Mouse (Mus musculus) hindbrain, embryonic 15.5 days (tissue): ENCODE measurements around the gene Flvcr2. TPM values are rescaled to one million over a fixed set of nuclear protein-coding genes. Genes with fewer than 3 reads are reported as not detected.

Source experiments
- ATAC-seq: fragments of 200-750 bp; cut with Nextera tagmentation; 2 replicates; pipeline ENCODE4 v1.8.0; 2017; ENCODE audit warnings: low read depth, moderate number of reproducible peaks, moderate TSS enrichment; ENCODE audit not compliant: low FRiP score
- H3K27ac ChIP-seq: fragments of 300-500 bp; sonication (generic); replicated peaks from 2 replicates; pipeline ENCODE4 v1.5.1; 2015; ENCODE audit warnings: mild to moderate bottlenecking, inconsistent platforms
- H3K27me3 ChIP-seq: fragments of 300-500 bp; sonication (generic); 2 replicates; pipeline ENCODE4 v1.6.1; 2015; ENCODE audit warnings: control low read depth, inconsistent platforms
- H3K36me3 ChIP-seq: fragments of 300-500 bp; sonication (generic); 2 replicates; pipeline ENCODE4 v1.6.1; 2015; ENCODE audit warnings: control low read depth, inconsistent platforms
- H3K4me1 ChIP-seq: fragments of 300-500 bp; sonication (generic); replicated peaks from 2 replicates; pipeline ENCODE4 v1.6.1; 2015; ENCODE audit warnings: control low read depth, inconsistent platforms
- H3K4me2 ChIP-seq: fragments of 300-500 bp; sonication (generic); 2 replicates; pipeline ENCODE4 v1.6.1; 2015; ENCODE audit warnings: moderate library complexity, mild to moderate bottlenecking, inconsistent platforms
- H3K4me3 ChIP-seq: fragments of 300-500 bp; sonication (generic); 2 replicates; pipeline ENCODE4 v1.5.1; 2015; ENCODE audit warnings: mild to moderate bottlenecking, inconsistent platforms
- H3K9ac ChIP-seq: fragments of 300-500 bp; sonication (generic); 2 replicates; pipeline ENCODE4 v1.6.1; 2015; ENCODE audit warnings: inconsistent platforms
- H3K9me3 ChIP-seq: fragments of 300-500 bp; sonication (generic); 2 replicates; pipeline ENCODE4 v1.6.1; 2016; ENCODE audit warnings: control low read depth, inconsistent platforms
- WGBS: fragments of 180-500 bp; shearing (Covaris S2); methylation state at CpG from one replicate; pipeline ENCODE4 v1.1.7; 2015; 5-methylcytosine and 5-hydroxymethylcytosine counted together
- polyA plus RNA-seq: library from polyadenylated mRNA; unstranded; fragments of >200 nt; fragmentation: Nextera tagmentation; extraction: Ambion mirVana; gene quantifications from 2 replicates; pipeline ENCODE4 v1.2.1, GENCODE M21; 2015

The Flvcr2 gene
- polyA plus RNA-seq, 1 experiment from 2014 or later: 5.4 TPM

- 78% methylated on average over 3 of the region's 3 CpGs for WGBS
- H3K36me3 ChIP-seq: no peaks in the 10 kb centered on the region
- no peak overlapping the region for H3K4me2 ChIP-seq
- no peak overlapping the region for H3K4me3 ChIP-seq
- no peak overlapping the region for H3K27ac ChIP-seq
- H3K9me3 ChIP-seq: no peaks in the 10 kb centered on the region
- no peak overlapping the region for H3K9ac ChIP-seq
- ATAC-seq: no peak
- H3K4me1 ChIP-seq: no peaks in the 10 kb centered on the region
- no peaks in the 10 kb centered on the region for H3K27me3 ChIP-seq
These were observed 25.0 kb downstream of the Flvcr2 start for GRCm38 (mm10) chr12:85771356-85771755.

- Histone ChIP-seq H3K9me3 (no peaks in the 10 kb centered on the region), H3K9ac (no peak overlapping the region), H3K27me3 (no peaks in the 10 kb centered on the region), H3K36me3 (no peaks in the 10 kb centered on the region), H3K27ac (no peak overlapping the region), H3K4me3 (no peak overlapping the region), H3K4me1 (no peaks in the 10 kb centered on the region), H3K4me2 (no peak overlapping the region)
- 80% methylated on average over 3 of the region's 3 CpGs for WGBS
- no peak for ATAC-seq
These were observed 32.6 kb downstream of the Flvcr2 start for GRCm38 (mm10) chr12:85778962-85779361.

- H3K9me3 ChIP-seq: no peaks in the 10 kb centered on the region
- no peak overlapping the region for H3K4me3 ChIP-seq
- no peaks in the 10 kb centered on the region for H3K27me3 ChIP-seq
- ATAC-seq: no peak
- no peak overlapping the region for H3K4me2 ChIP-seq
- H3K27ac ChIP-seq: no peak overlapping the region
- H3K36me3 ChIP-seq: no peaks in the 10 kb centered on the region
- no peaks in the 10 kb centered on the region for H3K4me1 ChIP-seq
- no peak overlapping the region for H3K9ac ChIP-seq
- 96% methylated on average over 5 of the region's 5 CpGs for WGBS
These were observed 33.4 kb downstream of the Flvcr2 start for GRCm38 (mm10) chr12:85779707-85780106.

- no peaks in the 10 kb centered on the region for H3K4me1 ChIP-seq
- no peak for ATAC-seq
- H3K4me3 ChIP-seq: no peak overlapping the region
- no peak overlapping the region for H3K4me2 ChIP-seq
- no peaks in the 10 kb centered on the region for H3K27me3 ChIP-seq
- H3K36me3 ChIP-seq: no peaks in the 10 kb centered on the region
- WGBS: 83% methylated on average over 3 of the region's 3 CpGs
- no peaks in the 10 kb centered on the region for H3K9me3 ChIP-seq
- no peak overlapping the region for H3K27ac ChIP-seq
- no peak overlapping the region for H3K9ac ChIP-seq
These were observed 35.3 kb downstream of the Flvcr2 start for GRCm38 (mm10) chr12:85781606-85782005.

- WGBS: 77% methylated on average over 19 of the region's 19 CpGs
These were observed 38.8 kb downstream of the Flvcr2 start for GRCm38 (mm10) chr12:85784916-85785815.

GRCm38 (mm10) chr12:85792158-85792557 is 45.8 kb downstream of the Flvcr2 start:
- no peaks in the 10 kb centered on the region for H3K36me3 ChIP-seq
- H3K9ac ChIP-seq: no peak overlapping the region
- no peak overlapping the region for H3K27ac ChIP-seq
- no peak for ATAC-seq
- no peak overlapping the region for H3K4me2 ChIP-seq
- no peak overlapping the region for H3K4me3 ChIP-seq
- H3K9me3 ChIP-seq: no peaks in the 10 kb centered on the region
- 81% methylated on average over 4 of the region's 4 CpGs for WGBS
- H3K27me3 ChIP-seq: no peaks in the 10 kb centered on the region
- H3K4me1 ChIP-seq: no peaks in the 10 kb centered on the region

More at GRCm38 (mm10) chr12:85784916-85785815, 38.8 kb downstream of the Flvcr2 start:
- Histone ChIP-seq H3K36me3 (no peaks in the 10 kb centered on the region), H3K27ac (no peak overlapping the region), H3K4me3 (no peak overlapping the region), H3K9me3 (no peaks in the 10 kb centered on the region), H3K9ac (no peak overlapping the region), H3K4me1 (no peaks in the 10 kb centered on the region), H3K27me3 (no peaks in the 10 kb centered on the region), H3K4me2 (no peak overlapping the region)
- ATAC-seq: no peak

- Histone ChIP-seq H3K27me3 (no peaks in the 10 kb centered on the region), H3K9me3 (no peaks in the 10 kb centered on the region), H3K9ac (no peak overlapping the region), H3K36me3 (no peaks in the 10 kb centered on the region), H3K4me1 (no peaks in the 10 kb centered on the region), H3K27ac (no peak overlapping the region), H3K4me2 (no peak overlapping the region), H3K4me3 (no peak overlapping the region)
- 59% methylated on average over 6 of the region's 6 CpGs for WGBS
- ATAC-seq: no peak
These were observed 46.5 kb downstream of the Flvcr2 start for GRCm38 (mm10) chr12:85792821-85793346.

- H3K27ac ChIP-seq: no peak overlapping the region
- ATAC-seq: no peak
- H3K36me3 ChIP-seq: no peaks in the 10 kb centered on the region
- no peaks in the 10 kb centered on the region for H3K4me1 ChIP-seq
- no peak overlapping the region for H3K4me3 ChIP-seq
- H3K4me2 ChIP-seq: no peak overlapping the region
- H3K9me3 ChIP-seq: no peaks in the 10 kb centered on the region
- no peaks in the 10 kb centered on the region for H3K27me3 ChIP-seq
- H3K9ac ChIP-seq: no peak overlapping the region
- 86% methylated on average over 2 of the region's 2 CpGs for WGBS
These were observed 47.8 kb downstream of the Flvcr2 start for GRCm38 (mm10) chr12:85794094-85794493.

GRCm38 (mm10) chr12:85795551-85795950 is 49.2 kb downstream of the Flvcr2 start:
- ATAC-seq: no peak
- no peaks in the 10 kb centered on the region for H3K27me3 ChIP-seq
- H3K27ac ChIP-seq: no peak overlapping the region
- no peak overlapping the region for H3K9ac ChIP-seq
- no peak overlapping the region for H3K4me3 ChIP-seq
- no peak overlapping the region for H3K4me2 ChIP-seq
- no peaks in the 10 kb centered on the region for H3K9me3 ChIP-seq
- no peaks in the 10 kb centered on the region for H3K4me1 ChIP-seq
- WGBS: 59% methylated on average over 1 of the region's 1 CpGs
- H3K36me3 ChIP-seq: no peaks in the 10 kb centered on the region

GRCm38 (mm10) chr12:85800031-85800430 is 53.7 kb downstream of the Flvcr2 start:
- H3K27me3 ChIP-seq: no peaks in the 10 kb centered on the region
- 51% methylated on average over 9 of the region's 9 CpGs for WGBS
- H3K27ac ChIP-seq: no peak overlapping the region

GRCm38 (mm10) chr12:85809726-85810125 is 63.4 kb downstream of the Flvcr2 start:
- 64% methylated on average over 6 of the region's 6 CpGs for WGBS
- H3K36me3 ChIP-seq: peaks cover 14% of the 10 kb centered on the region

More at GRCm38 (mm10) chr12:85800031-85800430, 53.7 kb downstream of the Flvcr2 start:
- no peak overlapping the region for H3K4me2 ChIP-seq
- no peaks in the 10 kb centered on the region for H3K9me3 ChIP-seq
- no peaks in the 10 kb centered on the region for H3K4me1 ChIP-seq
- no peak for ATAC-seq
- no peak overlapping the region for H3K9ac ChIP-seq
- no peaks in the 10 kb centered on the region for H3K36me3 ChIP-seq
- H3K4me3 ChIP-seq: no peak overlapping the region

GRCm38 (mm10) chr12:85810959-85811358 is 64.6 kb downstream of the Flvcr2 start:
- H3K4me1 ChIP-seq: no peaks in the 10 kb centered on the region
- H3K4me3 ChIP-seq: no peak overlapping the region
- H3K27me3 ChIP-seq: no peaks in the 10 kb centered on the region
- no peak overlapping the region for H3K27ac ChIP-seq
- H3K4me2 ChIP-seq: no peak overlapping the region
- ATAC-seq: no peak
- H3K9me3 ChIP-seq: no peaks in the 10 kb centered on the region
- H3K36me3 ChIP-seq: peaks cover 24% of the 10 kb centered on the region
- no peak overlapping the region for H3K9ac ChIP-seq

More at GRCm38 (mm10) chr12:85809726-85810125, 63.4 kb downstream of the Flvcr2 start:
- Histone ChIP-seq H3K4me1 (no peaks in the 10 kb centered on the region), H3K27me3 (no peaks in the 10 kb centered on the region), H3K4me3 (no peak overlapping the region), H3K27ac (no peak overlapping the region), H3K9me3 (no peaks in the 10 kb centered on the region), H3K4me2 (no peak overlapping the region), H3K9ac (no peak overlapping the region)
- no peak for ATAC-seq
